Mouse (Mus musculus) heart, adult 8-10 months (tissue): Measurements from ENCODE around the gene Snw1. TPM values are rescaled to one million over a fixed set of nuclear protein-coding genes. Genes with fewer than 3 reads are reported as not detected.

Source experiments
- DNase-seq: peaks from one replicate; pipeline ENCODE4 v3.0.0; 2022; ENCODE audit warnings: low spot score
- microRNA-seq: library from miRNA; unstranded; fragments of <30 nt; microRNA quantifications from one replicate; pipeline ENCODE4 v1.2.0, GENCODE M21; 2022
- total RNA-seq, 4 experiments: library from RNA; stranded (reverse); gene quantifications; 2 replicates each; pipeline ENCODE4 v1.2.4; 2022

The Snw1 gene
- total RNA-seq, 4 experiments from 2014 or later: 40.2 to 51.7 (median 44.9) TPM

GRCm38 (mm10) chr12:87423700-87424099 is 48.4 kb downstream of the Snw1 start:
- no peak for DNase-seq

GRCm38 (mm10) chr12:87421708-87422507 is 50.2 kb downstream of the Snw1 start:
- DNase-seq: no peak

DNA sequence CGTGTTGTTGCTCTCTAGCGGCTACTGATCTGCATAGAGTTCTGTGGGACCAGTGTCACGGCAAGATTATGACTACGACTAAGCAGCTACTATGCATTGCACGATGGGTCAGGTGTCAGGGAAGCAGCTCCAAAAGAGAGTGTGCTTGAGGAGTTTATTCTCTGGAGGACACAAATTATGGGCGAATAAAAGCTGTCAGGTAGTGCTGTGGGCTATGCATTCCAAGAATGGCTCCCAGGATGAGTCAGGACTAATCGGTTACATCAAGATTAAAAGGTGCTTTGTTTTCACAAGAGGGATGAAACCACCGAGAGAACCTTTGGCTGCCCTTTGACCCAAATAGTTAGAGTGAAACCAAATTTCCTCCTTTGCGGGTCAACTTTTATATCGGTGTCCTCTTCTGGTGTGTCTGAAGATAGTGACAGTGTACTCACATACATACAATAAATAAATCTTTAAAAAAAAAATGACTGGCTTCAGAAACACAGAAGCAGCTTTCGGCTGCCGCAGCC is 52.0 kb downstream of the Snw1 start:
- DNase-seq: no peak

GRCm38 (mm10) chr12:87418921-87419320 is 53.2 kb downstream of the Snw1 start:
- no peak for DNase-seq

GRCm38 (mm10) chr12:87416690-87417089 is 55.4 kb downstream of the Snw1 start:
- DNase-seq: peak; percentile 66

GRCm38 (mm10) chr12:87415358-87415757 is 56.7 kb downstream of the Snw1 start:
- no peak for DNase-seq

DNA sequence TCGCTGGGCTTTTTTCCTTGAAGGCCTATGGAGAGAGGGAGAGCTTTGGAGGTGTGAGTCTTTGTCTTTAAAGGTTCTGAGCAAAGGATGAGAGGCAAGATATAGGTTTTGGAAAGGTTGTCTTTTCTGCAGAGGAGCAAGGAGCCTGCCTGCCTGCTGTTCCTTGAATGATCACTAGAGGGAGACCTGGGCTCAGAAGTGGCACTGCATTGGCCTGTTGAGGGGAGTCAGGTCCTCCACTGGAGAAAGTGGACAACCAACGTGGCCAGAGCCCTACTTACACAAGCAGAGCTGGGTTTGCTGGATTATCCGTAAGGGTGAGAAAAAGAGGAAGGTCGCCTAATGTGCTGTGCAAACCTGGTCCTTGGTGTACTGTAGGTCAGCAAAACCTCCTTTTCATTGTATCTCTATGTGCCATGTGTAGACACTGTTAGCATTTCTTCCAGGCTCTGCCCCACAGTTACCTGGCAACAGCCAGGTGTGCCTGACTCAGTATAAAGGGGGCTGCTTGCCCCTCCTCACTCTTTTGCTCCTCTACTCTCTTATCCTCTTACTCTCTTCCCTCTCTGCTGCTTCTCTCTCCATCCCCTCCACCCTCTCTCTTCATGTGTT is 58.8 kb downstream of the Snw1 start:
- DNase-seq: peak; percentile 73

DNA sequence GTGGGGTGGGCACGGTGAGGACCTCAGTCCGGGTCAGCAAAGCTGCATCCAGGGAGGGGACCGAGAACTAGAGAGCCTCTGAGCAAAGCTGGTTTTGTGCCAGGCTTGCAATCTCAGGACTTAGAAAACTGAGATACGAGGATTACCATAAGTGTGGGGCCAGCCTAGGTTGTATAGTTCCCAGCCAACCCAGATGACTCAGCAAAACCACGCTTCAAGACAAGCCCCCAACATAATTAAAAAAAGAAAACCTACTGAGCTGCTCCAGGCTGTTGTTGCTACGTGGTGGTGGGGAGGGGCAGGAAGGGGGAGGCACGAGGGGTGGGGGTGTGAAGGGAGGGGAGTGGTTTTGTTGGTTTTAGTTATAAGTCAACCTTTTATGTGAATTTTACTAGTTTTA is 61.1 kb downstream of the Snw1 start:
- DNase-seq: no peak

DNA sequence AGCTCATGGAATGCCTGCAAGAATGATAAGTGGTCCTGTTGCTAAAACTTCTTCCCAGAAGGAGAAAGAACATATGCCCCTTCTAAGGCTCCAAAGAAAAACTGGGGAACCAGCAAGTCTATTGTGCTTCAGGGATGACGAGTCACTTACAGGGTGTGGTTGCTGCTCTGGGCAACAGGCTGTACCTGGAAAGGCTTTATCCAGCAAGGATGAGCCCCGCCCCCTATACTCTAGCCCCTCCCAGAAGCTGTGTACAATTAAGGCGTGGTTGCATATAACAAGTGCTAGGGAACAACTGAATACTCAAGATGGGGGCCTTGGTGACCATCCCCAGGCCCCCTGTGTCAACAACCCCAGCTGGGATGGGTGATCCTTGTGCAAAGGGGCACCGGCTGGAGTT is 63.0 kb downstream of the Snw1 start:
- no peak for DNase-seq

DNA sequence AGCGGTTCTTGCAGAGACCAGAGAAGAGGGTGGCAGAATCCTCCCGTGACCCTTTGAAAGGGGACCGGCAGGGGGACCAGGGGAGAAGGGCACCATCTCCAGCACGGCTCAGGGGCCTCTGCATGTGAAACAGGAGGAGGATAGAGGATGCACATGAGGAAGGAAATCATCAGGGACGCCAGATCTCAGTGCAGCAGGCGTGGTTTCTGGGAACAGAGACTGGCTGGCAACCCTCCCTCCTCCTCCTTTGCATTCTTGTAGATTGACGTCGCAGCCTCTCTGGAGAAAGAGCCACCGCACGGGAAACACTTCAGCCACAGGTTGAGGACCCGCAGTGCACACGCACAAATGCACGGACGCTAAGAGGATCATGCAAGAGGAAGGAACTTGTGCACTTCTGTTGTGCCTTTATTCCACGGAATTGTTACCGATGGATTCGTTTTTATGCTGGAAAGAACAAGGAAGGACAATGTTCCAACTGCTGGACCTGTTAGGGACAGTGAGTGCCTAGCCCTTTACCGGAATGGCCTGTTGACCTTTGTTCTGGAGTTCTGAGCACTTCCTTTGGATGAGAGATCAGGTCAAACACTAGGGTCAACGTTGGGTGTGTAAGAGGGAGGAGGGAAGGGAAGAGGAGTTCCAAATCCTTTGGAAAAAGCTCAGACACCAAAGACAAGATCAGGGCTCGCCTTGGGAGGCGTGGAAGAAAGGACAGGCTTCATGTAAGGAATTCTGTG is 64.0 kb downstream of the Snw1 start:
- DNase-seq: peak; percentile 69

DNA sequence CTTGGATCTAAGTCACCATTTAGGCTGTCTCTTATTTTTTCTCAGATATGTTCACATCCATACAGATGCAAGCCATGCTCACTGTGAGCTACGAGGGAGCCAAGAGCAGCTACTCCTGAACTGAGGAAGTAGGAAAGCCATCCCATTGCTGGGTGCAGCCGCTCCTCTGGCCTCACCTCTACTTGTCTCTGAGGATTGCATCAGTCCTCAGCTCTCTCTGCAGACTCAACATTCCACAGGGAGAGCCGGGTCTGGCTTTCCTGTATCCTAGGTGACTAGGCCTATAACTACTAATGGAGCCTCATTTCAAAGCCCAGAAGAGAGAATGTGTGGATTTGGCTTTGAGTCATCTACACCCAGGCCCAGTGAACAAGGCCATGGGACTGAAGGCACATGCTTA is 66.4 kb downstream of the Snw1 start:
- DNase-seq: no peak

GRCm38 (mm10) chr12:87405165-87405564 is 66.9 kb downstream of the Snw1 start:
- no peak for DNase-seq

DNA sequence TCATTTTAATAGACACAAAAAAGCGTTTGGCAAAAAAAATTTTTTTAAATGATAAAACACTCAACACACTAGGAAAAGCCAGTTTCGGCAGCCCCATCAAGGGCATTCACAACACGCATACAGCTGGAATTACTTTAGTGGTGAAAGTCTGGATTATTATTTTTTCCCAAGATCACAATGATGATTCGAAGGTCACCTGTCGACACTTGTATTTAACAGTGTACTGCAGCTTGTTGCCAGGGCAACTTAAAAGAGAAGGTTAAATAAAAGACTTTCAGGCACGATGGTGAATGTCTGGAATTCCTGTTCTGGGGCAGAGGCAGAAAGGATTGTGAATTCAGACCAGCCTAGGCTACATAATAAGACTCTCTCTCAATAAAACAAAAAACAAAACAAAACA is 70.2 kb downstream of the Snw1 start:
- no peak for DNase-seq

DNA sequence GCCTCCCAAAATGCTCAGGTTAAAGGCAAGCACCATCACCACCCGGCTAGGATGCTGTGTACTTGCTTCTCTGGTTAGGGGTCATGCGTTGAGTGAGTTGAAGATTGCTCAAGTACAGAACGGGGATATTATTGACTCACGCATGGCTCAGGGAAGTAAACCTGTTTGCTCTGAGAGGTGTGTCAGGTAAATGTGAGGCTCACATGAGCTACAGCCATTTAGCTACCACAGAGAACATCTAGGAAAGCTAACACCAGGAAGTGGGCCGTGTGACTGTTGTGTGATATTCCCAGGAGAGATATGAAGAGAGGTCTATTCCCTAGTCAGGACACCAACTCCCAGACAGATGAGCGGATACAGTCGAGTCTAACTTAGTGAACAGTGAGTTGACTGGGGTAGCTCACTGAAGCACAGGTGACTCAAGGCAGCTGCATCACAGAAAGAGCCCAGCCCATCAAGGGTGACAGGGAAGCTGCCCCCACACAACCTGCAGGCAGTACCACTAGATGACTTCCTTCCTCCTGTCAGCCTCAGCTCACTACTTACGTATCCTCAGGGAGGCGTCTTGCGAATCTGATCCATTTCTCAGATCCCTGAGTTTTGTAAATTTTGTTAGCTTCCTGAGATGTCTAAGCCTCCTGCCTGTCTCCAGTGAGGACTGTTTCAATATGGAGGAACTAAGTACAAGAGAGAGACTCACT is 72.8 kb downstream of the Snw1 start:
- no peak for DNase-seq

Small RNA genes lying within 50 kb of the gene (microRNA-seq; reads per million reads assigned to microRNA genes)
- 95.7 reads per million, percentile 59 among the genes with 10 or more reads in this experiment for gene Mir3068

Other genes with a start within 250 kb of the Snw1 start
- under 1 TPM in 3 of 4 experiments, not detected in 1; 0.33 to 0.66 (median 0.37) TPM for gene Noxred1, start 233.5 kb downstream of the Snw1 start, total RNA-seq
- gene Vipas39, start 206.0 kb downstream of the Snw1 start, total RNA-seq: 10 to 100 TPM; 23.5 to 25.1 (median 24.0) TPM
- 100 to 1,000 TPM; 120 to 139 (median 131) TPM for gene Ahsa1, start 205.8 kb downstream of the Snw1 start, total RNA-seq
- gene Ism2, start 172.6 kb downstream of the Snw1 start, total RNA-seq: not detected
- 10 to 100 TPM; 18.9 to 30.4 (median 20.9) TPM for gene Sptlc2, start 83.9 kb downstream of the Snw1 start, total RNA-seq
- gene Slirp, start 28.4 kb downstream of the Snw1 start, total RNA-seq: 100 to 1,000 TPM; 162 to 197 (median 180) TPM
- 10 to 100 TPM in 2 of 4 experiments, 1 to 10 TPM in 2; 7.9 to 11.0 (median 9.7) TPM for gene Alkbh1, start 28.3 kb downstream of the Snw1 start, total RNA-seq
- gene Gm5788, start 22.4 kb upstream of the Snw1 start, total RNA-seq: not detected
- not detected for gene Gm8300, start 42.0 kb upstream of the Snw1 start, total RNA-seq
- not detected for gene Oog1, start 130.4 kb upstream of the Snw1 start, total RNA-seq
- gene Gm4027, start 146.6 kb upstream of the Snw1 start, total RNA-seq: not detected
- not detected for gene Gm16381, start 172.3 kb upstream of the Snw1 start, total RNA-seq